Mouse (Mus musculus): ENCODE results near the gene Pdrg1. TPM values are rescaled to one million over a fixed set of nuclear protein-coding genes. Genes with fewer than 3 reads are reported as not detected.
A peak's percentile ranks its signal among the peaks of the same experiment; 100 is the strongest.

Gene Pdrg1
- polyA plus RNA-seq, 1 experiment from 2014 or later: 91.4 TPM

DNA sequence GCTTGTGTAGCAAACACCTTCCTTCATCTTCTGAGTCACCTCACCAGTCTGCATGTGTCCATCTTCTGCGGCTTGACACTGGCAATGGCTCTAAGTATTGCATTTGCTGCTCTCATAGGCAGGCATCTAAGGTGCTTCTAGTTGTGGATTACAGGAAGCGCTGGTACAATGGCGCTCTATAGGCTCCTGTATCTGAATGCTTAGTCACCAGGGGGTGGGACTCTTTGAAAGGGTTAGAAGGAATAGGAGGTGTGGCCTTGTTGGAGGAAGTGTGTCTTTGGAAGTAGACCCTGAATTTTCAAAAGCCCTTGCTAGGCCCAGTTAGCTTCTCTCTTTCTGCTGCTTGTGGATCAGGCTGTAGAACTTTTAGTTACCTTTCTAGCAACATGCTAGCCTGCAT, 5.9 kb upstream of the Pdrg1 start:
- H3K36me3 ChIP-seq (ENCODE audit: control insufficient read depth, insufficient read depth, low read length): no peaks in the 10 kb centered on the region
- 0 out of 2 replicates have a peak, but pooled peaks cover 4% of the 10 kb centered on the region for H3K27me3 ChIP-seq (replicated peaks; ENCODE audit: control insufficient read depth, insufficient read depth, low read length)
- WGBS: 63% methylated on average over 3 of the region's 3 CpGs
- H3K4me2 ChIP-seq (ENCODE audit: low read depth, low read length): no peak overlapping the region
- H3K27ac ChIP-seq (replicated peaks; ENCODE audit: low read depth, low read length): no peak overlapping the region
- no peaks in the 10 kb centered on the region for H3K9me3 ChIP-seq (ENCODE audit: control insufficient read depth, low read length)
- no peak overlapping the region for H3K9ac ChIP-seq (ENCODE audit: low read depth, low read length)
- H3K4me1 ChIP-seq (ENCODE audit: control insufficient read depth, insufficient read depth, low read length): no peaks in the 10 kb centered on the region
- no peak overlapping the region for H3K4me3 ChIP-seq (ENCODE audit: low read depth, low read length)
- ATAC-seq (ENCODE audit: low read depth) (no peak), DNase-seq (ENCODE audit: low spot score) (no peak)

DNA sequence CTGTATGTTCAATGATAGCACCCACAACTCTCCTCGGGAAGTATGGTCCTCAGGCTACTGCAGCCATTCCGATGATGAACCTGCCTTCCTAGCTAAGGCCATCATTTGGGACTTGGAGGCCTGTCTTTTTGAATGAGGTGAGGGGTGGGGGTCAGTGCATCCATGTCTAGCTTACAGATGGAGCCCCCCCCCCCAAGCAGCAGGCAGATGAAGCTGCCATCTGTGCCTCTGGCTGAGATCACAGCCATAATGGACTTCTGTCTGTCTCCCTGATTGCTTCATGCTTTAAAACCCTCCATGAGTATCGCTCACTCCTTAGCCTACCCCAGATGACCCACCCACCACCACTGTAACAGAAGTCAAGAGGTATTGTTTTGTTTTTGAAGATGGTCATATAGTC, 4.1 kb upstream of the Pdrg1 start:
- H3K27ac ChIP-seq (replicated peaks; ENCODE audit: low read depth, low read length): no peak overlapping the region
- no peak for ATAC-seq (ENCODE audit: low read depth)
- H3K9ac ChIP-seq (ENCODE audit: low read depth, low read length): no peak overlapping the region
- no peak overlapping the region for H3K4me3 ChIP-seq (ENCODE audit: low read depth, low read length)
- 0 out of 2 replicates have a peak, but pooled peaks cover 4% of the 10 kb centered on the region for H3K27me3 ChIP-seq (replicated peaks; ENCODE audit: control insufficient read depth, insufficient read depth, low read length)
- no peaks in the 10 kb centered on the region for H3K36me3 ChIP-seq (ENCODE audit: control insufficient read depth, insufficient read depth, low read length)
- no peaks in the 10 kb centered on the region for H3K9me3 ChIP-seq (ENCODE audit: control insufficient read depth, low read length)
- no peak overlapping the region for H3K4me2 ChIP-seq (ENCODE audit: low read depth, low read length)
- no peak for DNase-seq (ENCODE audit: low spot score)
- H3K4me1 ChIP-seq (ENCODE audit: control insufficient read depth, insufficient read depth, low read length): peaks cover 3% of the 10 kb centered on the region
- 76% methylated on average over 3 of the region's 3 CpGs for WGBS

DNA sequence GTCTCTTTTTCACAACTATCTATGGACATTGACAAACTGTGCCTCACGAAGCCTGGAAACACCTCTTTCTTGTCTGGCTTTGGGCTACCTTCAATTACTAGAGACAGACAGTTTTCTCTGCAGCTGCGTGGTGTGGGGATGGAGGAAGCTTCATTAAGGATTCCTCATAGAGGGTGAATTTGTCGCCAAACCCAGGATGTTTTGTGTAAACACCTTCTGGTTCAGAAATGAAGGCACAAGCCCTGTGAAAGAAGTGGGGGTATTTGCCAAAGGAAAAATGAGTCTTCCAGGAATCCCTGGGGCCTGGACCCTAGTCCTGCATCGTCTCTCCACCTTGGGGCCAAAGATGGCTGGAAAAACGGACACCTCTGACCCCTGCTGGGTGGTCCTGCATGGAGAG, 1.6 kb upstream of the Pdrg1 start:
- DNase-seq (ENCODE audit: low spot score) (no peak), ATAC-seq (ENCODE audit: low read depth) (no peak)
- Histone ChIP-seq H3K27me3 (replicated peaks; ENCODE audit: control insufficient read depth, insufficient read depth, low read length) (0 out of 2 replicates have a peak, but pooled peaks cover 4% of the 10 kb centered on the region), H3K27ac (replicated peaks; ENCODE audit: low read depth, low read length) (no peak overlapping the region), H3K4me2 (ENCODE audit: low read depth, low read length) (no peak overlapping the region), H3K9ac (ENCODE audit: low read depth, low read length) (no peak overlapping the region), H3K4me3 (ENCODE audit: low read depth, low read length) (no peak overlapping the region), H3K36me3 (ENCODE audit: control insufficient read depth, insufficient read depth, low read length) (peaks cover 13% of the 10 kb centered on the region), H3K9me3 (ENCODE audit: control insufficient read depth, low read length) (no peaks in the 10 kb centered on the region), H3K4me1 (ENCODE audit: control insufficient read depth, insufficient read depth, low read length) (peaks cover 8% of the 10 kb centered on the region)
- 35% methylated on average over 5 of the region's 5 CpGs for WGBS

DNA sequence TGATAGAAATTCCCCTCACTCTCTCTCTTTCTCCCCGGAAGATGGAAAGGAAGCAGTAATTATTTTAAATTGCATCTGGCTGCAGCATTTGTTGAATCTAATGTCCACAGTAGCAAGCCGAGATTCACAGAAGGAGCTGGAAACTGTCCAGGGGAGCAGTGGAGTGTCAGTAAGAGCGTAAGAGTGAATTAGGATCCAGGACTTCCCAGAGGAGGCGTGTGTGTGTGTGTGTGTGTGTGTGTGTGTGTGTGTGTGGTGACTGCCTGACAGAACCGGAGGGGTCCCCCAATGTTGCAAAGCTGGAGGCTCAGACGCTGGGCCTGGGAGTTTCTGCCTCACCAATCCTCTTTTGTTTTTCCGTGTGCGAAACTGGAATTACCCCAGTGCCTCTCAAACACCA, 577 bp upstream of the Pdrg1 start:
- peaks cover 22% of the 10 kb centered on the region for H3K36me3 ChIP-seq (ENCODE audit: control insufficient read depth, insufficient read depth, low read length)
- peak overlapping the region; percentile 94; the same call in 1 of the 2 replicates for H3K4me2 ChIP-seq (ENCODE audit: low read depth, low read length)
- WGBS: 41% methylated on average over 8 of the region's 8 CpGs
- H3K9ac ChIP-seq (ENCODE audit: low read depth, low read length): no peak overlapping the region
- no peak overlapping the region for H3K27ac ChIP-seq (replicated peaks; ENCODE audit: low read depth, low read length)
- ATAC-seq (ENCODE audit: low read depth) (no peak), DNase-seq (ENCODE audit: low spot score) (no peak)
- H3K27me3 ChIP-seq (replicated peaks; ENCODE audit: control insufficient read depth, insufficient read depth, low read length): 0 out of 2 replicates have a peak, but pooled peaks cover 4% of the 10 kb centered on the region
- H3K4me1 ChIP-seq (ENCODE audit: control insufficient read depth, insufficient read depth, low read length): peaks cover 8% of the 10 kb centered on the region
- no peak overlapping the region for H3K4me3 ChIP-seq (ENCODE audit: low read depth, low read length)
- no peaks in the 10 kb centered on the region for H3K9me3 ChIP-seq (ENCODE audit: control insufficient read depth, low read length)

DNA sequence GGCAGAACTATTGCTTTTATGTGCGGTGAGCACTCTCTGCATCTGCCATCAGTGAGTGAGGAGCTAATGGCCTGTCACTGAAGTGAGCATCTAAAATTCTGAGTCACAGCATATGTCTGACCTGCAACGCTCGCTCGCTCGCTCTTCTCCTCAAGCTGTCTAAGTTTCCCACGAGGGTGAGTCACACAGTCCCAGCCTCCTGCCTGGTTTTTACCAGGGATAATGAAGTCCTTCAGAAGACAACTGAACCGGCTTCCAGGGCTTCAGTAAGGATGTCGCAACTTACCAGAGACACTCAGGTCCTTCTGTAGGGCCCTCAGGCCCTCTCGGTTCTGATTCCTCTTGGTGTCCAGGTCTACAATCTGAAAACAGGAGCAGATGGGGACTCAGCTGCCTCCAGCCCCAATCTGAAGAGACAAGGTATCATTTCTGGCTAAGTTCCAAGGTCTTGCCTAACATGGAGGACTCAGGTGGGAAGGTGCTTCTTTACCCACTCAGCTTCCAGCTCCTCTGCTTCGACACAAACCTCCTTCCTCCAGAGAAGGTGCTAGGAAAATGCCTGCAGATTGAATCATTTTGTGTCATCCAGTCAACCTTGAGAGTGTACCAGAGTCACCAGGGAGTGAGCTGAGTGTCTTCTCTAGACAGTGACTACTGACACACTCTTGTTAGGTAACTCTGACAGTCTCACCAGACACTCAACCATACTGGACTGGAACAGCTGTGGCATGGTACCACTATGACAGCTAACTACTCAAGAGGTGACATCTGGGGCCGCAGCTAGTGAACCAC, 1.3 kb downstream of the Pdrg1 start:
- DNase-seq (ENCODE audit: low spot score): no peak
- Histone ChIP-seq H3K36me3 (ENCODE audit: control insufficient read depth, insufficient read depth, low read length) (peaks cover 40% of the 10 kb centered on the region), H3K4me3 (ENCODE audit: low read depth, low read length) (peak overlapping the region; percentile 85), H3K27me3 (replicated peaks; ENCODE audit: control insufficient read depth, insufficient read depth, low read length) (0 out of 2 replicates have a peak, but pooled peaks cover 4% of the 10 kb centered on the region), H3K4me1 (ENCODE audit: control insufficient read depth, insufficient read depth, low read length) (peaks cover 8% of the 10 kb centered on the region), H3K9me3 (ENCODE audit: control insufficient read depth, low read length) (no peaks in the 10 kb centered on the region), H3K9ac (ENCODE audit: low read depth, low read length) (peak overlapping the region; percentile 85), H3K27ac (replicated peaks; ENCODE audit: low read depth, low read length) (no peak overlapping the region), H3K4me2 (ENCODE audit: low read depth, low read length) (peak overlapping the region; percentile 94)
- 87% methylated on average over 11 of the region's 11 CpGs for WGBS
- no peak for ATAC-seq (ENCODE audit: low read depth)

DNA sequence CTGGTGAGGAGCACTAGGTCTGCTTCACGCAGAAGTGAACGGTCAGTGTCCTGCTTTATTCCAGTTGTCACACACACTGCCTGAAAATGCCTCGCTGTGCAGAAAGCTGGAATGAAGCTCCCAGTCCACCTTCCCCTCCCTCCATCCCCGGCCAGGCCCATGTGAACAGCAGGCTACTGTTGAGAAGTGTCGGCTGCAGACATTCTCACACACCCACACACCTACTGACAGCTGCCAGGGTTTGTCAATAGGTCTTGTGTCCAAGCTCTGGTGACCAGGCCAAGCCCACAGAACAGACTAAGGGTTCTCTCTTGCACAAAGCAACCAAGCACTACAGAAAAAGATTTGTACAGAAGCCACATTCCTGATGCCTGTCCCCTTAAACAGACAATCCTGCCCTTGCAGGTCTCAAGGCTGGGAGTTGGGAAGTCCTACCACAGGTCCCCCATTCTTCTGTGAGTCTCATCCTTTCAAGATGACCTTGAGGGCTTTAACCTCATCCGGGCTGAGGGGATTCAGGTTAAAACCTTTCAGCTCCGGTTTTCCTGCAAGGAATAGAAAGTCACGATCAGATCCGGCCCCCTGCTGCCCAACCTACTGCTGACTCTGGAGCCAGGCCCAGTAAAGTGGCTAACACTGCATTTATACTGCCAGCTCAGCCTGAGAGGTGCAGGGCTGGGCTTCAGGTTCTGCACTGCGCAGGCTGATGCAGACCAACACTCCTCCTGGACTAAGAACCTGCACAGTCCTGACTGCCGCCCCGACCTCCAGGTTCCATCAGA, 5.8 kb downstream of the Pdrg1 start:
- no peaks in the 10 kb centered on the region for H3K9me3 ChIP-seq (ENCODE audit: control insufficient read depth, low read length)
- no peak overlapping the region for H3K9ac ChIP-seq (ENCODE audit: low read depth, low read length)
- peaks cover 6% of the 10 kb centered on the region for H3K4me1 ChIP-seq (ENCODE audit: control insufficient read depth, insufficient read depth, low read length)
- no peak overlapping the region for H3K4me3 ChIP-seq (ENCODE audit: low read depth, low read length)
- DNase-seq (ENCODE audit: low spot score): no peak
- peaks cover 56% of the 10 kb centered on the region for H3K36me3 ChIP-seq (ENCODE audit: control insufficient read depth, insufficient read depth, low read length)
- WGBS: 84% methylated on average over 12 of the region's 12 CpGs
- no peak for ATAC-seq (ENCODE audit: low read depth)
- H3K27ac ChIP-seq (replicated peaks; ENCODE audit: low read depth, low read length): no peak overlapping the region
- no peak overlapping the region for H3K4me2 ChIP-seq (ENCODE audit: low read depth, low read length)
- no peaks in the 10 kb centered on the region for H3K27me3 ChIP-seq (replicated peaks; ENCODE audit: control insufficient read depth, insufficient read depth, low read length)

DNA sequence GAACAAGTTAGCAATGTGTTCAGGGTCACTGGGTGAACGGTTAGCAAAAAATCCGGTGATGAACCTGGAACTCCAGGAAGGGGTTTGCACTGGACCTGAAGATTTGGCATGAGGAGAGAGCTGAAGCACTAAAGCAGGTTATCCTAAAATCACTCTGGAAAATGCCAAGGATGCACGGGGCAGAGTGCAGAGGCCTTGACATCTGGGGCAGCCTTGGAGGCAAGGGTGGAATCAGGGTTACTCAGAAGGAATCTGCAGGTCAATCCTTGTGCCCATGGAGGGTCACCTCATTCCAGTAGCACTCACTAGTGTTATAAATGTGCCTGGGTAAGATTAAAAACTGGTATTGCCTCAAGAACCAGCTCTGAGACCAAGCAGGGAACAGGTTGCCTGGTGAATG, 9.2 kb downstream of the Pdrg1 start:
- WGBS: 79% methylated on average over 3 of the region's 3 CpGs
- H3K27me3 ChIP-seq (replicated peaks; ENCODE audit: control insufficient read depth, insufficient read depth, low read length): no peaks in the 10 kb centered on the region

DNA sequence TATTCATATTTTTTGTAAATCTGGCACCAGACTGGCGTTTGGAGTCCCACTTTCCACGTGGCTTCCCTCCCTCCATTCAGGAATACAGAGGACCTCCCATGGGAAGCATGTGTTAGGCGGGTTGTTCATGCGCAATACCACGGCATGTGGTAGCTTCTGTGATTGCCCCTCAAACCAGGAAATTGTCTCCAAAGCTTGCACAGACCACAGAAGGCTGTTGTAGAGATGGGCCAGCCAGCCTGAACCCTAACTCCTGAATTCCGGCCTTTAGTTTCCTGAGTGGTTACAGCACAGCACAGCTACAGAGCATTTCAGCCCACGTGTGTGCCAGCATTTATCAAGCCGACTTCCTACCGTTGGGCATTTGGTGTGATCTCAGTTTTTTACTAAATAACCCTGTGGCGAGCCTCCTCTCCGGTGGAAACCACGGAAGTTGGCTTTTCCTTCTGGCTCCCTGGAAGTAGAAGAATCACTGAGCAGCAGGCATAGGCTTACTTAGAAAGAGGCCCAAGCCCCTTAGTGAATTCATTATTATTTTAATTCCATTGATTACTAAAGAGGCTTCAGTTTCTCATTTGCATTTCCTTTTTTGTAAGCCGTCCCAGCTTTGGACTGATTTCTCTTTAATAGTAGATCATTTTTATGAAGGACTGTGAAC, 11.4 kb downstream of the Pdrg1 start:
- 54% methylated on average over 13 of the region's 13 CpGs for WGBS
- H3K27me3 ChIP-seq (replicated peaks; ENCODE audit: control insufficient read depth, insufficient read depth, low read length): no peaks in the 10 kb centered on the region
- H3K9ac ChIP-seq (ENCODE audit: low read depth, low read length): no peak overlapping the region
- H3K4me1 ChIP-seq (ENCODE audit: control insufficient read depth, insufficient read depth, low read length): no peaks in the 10 kb centered on the region
- H3K9me3 ChIP-seq (ENCODE audit: control insufficient read depth, low read length): no peaks in the 10 kb centered on the region
- no peak overlapping the region for H3K27ac ChIP-seq (replicated peaks; ENCODE audit: low read depth, low read length)
- H3K4me3 ChIP-seq (ENCODE audit: low read depth, low read length): no peak overlapping the region
- DNase-seq (ENCODE audit: low spot score): peak; percentile 57
- ATAC-seq (ENCODE audit: low read depth): no peak
- peaks cover 15% of the 10 kb centered on the region for H3K36me3 ChIP-seq (ENCODE audit: control insufficient read depth, insufficient read depth, low read length)
- no peak overlapping the region for H3K4me2 ChIP-seq (ENCODE audit: low read depth, low read length)

More for the DNA sequence above, 9.2 kb downstream of the Pdrg1 start:
- Histone ChIP-seq H3K27ac (replicated peaks; ENCODE audit: low read depth, low read length) (no peak overlapping the region), H3K36me3 (ENCODE audit: control insufficient read depth, insufficient read depth, low read length) (peaks cover 36% of the 10 kb centered on the region), H3K4me1 (ENCODE audit: control insufficient read depth, insufficient read depth, low read length) (no peaks in the 10 kb centered on the region), H3K4me3 (ENCODE audit: low read depth, low read length) (no peak overlapping the region), H3K9me3 (ENCODE audit: control insufficient read depth, low read length) (no peaks in the 10 kb centered on the region), H3K4me2 (ENCODE audit: low read depth, low read length) (no peak overlapping the region), H3K9ac (ENCODE audit: low read depth, low read length) (no peak overlapping the region)
- ATAC-seq (ENCODE audit: low read depth) (no peak), DNase-seq (ENCODE audit: low spot score) (no peak)

Data from embryonic facial prominence, embryonic 14.5 days (tissue).